Mouse (Mus musculus) cerebellum, adult 2 months (tissue): ENCODE results near the gene Gpr182. TPM values are rescaled to one million over a fixed set of nuclear protein-coding genes. Genes with fewer than 3 reads are reported as not detected.

ENCODE experiments used
- DNase-seq, 2 experiments: peaks; one replicate each; pipeline ENCODE4 v3.0.0; 2021
- H3K27ac ChIP-seq: fragments of 200-500 bp; 2 replicates; pipeline ENCODE4 v1.5.1; 2012; ENCODE audit warnings: low read length, control low read depth, inconsistent platforms; ENCODE audit not compliant: insufficient read depth
- H3K27me3 ChIP-seq: fragments of 200-500 bp; 2 replicates; pipeline ENCODE4 v1.6.1; 2012; ENCODE audit warnings: inconsistent platforms, mild to moderate bottlenecking, low read length, moderate library complexity; ENCODE audit not compliant: control insufficient read depth, insufficient read depth
- H3K4me1 ChIP-seq: fragments of 200-500 bp; 2 replicates; pipeline ENCODE4 v1.6.1; 2011; ENCODE audit warnings: low read length; ENCODE audit not compliant: control insufficient read depth, insufficient read depth
- H3K4me3 ChIP-seq: fragments of 200-500 bp; replicated peaks from 2 replicates; pipeline ENCODE3; 2011; ENCODE audit warnings: mild to moderate bottlenecking, low read depth, low read length, control low read depth; ENCODE audit not compliant: insufficient read depth
- CTCF ChIP-seq: fragments of 200-500 bp; IDR thresholded peaks from 2 replicates; pipeline ENCODE4 v1.5.1; 2011; ENCODE audit warnings: low read depth, mild to moderate bottlenecking, control low read depth, low read length, moderate library complexity, borderline replicate concordance; ENCODE audit not compliant: insufficient read depth
- POLR2A ChIP-seq: fragments of 200-500 bp; IDR thresholded peaks from 2 replicates; pipeline ENCODE4 v1.6.1; 2011; ENCODE audit warnings: low read length, control low read depth, borderline replicate concordance; ENCODE audit not compliant: insufficient read depth
- WGBS: fragments of 180-500 bp; shearing (Covaris S2); methylation state at CpG from one replicate; pipeline ENCODE4 v1.1.7; 2018; 5-methylcytosine and 5-hydroxymethylcytosine counted together
- polyA plus RNA-seq: library from polyadenylated mRNA; depleted of rRNA; stranded (reverse); fragments of >200 nt; gene quantifications from 2 replicates; pipeline ENCODE4 v1.2.3, GENCODE M21; 2012

Gpr182 gene
- polyA plus RNA-seq, 1 experiment = 1.4 TPM

- no peak for TF ChIP-seq POLR2A
- no peak for TF ChIP-seq CTCF
- H3K27ac ChIP-seq = no peak overlapping the region
- H3K4me3 ChIP-seq = no peak overlapping the region
- DNase-seq = no peak
- H3K27me3 ChIP-seq = no peaks in the 10 kb centered on the region
- no peaks in the 10 kb centered on the region for H3K4me1 ChIP-seq
- 62% methylated on average over 6 of the region's 6 CpGs for WGBS
Measured at GRCm38 (mm10) chr10:127712736-127713135, 38.8 kb downstream of the Gpr182 start.

GRCm38 (mm10) chr10:127710331-127710730, 41.2 kb downstream of the Gpr182 start:
- Histone ChIP-seq H3K4me3 (no peak overlapping the region), H3K27ac (no peak overlapping the region), H3K4me1 (no peaks in the 10 kb centered on the region), H3K27me3 (no peaks in the 10 kb centered on the region)
- 15% methylated on average over 13 of the region's 13 CpGs for WGBS
- TF ChIP-seq POLR2A (no peak), CTCF (no peak)
- DNase-seq = peak in 1 of 2 experiments; percentile 7

GRCm38 (mm10) chr10:127708850-127709370, 42.6 kb downstream of the Gpr182 start:
- WGBS = 84% methylated on average over 3 of the region's 3 CpGs

GRCm38 (mm10) chr10:127707721-127708120, 43.8 kb downstream of the Gpr182 start:
- Histone ChIP-seq H3K4me3 (no peak overlapping the region), H3K4me1 (no peaks in the 10 kb centered on the region), H3K27ac (no peak overlapping the region), H3K27me3 (no peaks in the 10 kb centered on the region)
- TF ChIP-seq CTCF (no peak), POLR2A (no peak)
- 88% methylated on average over 7 of the region's 7 CpGs for WGBS
- DNase-seq = no peak

More at GRCm38 (mm10) chr10:127708850-127709370, 42.6 kb downstream of the Gpr182 start:
- Histone ChIP-seq H3K27me3 (no peaks in the 10 kb centered on the region), H3K4me1 (no peaks in the 10 kb centered on the region), H3K4me3 (no peak overlapping the region), H3K27ac (no peak overlapping the region)
- DNase-seq = no peak
- no peak for TF ChIP-seq POLR2A
- no peak for TF ChIP-seq CTCF

GRCm38 (mm10) chr10:127705783-127706182, 45.7 kb downstream of the Gpr182 start:
- 95% methylated on average over 4 of the region's 4 CpGs for WGBS
- Histone ChIP-seq H3K27me3 (no peaks in the 10 kb centered on the region), H3K4me3 (no peak overlapping the region), H3K4me1 (no peaks in the 10 kb centered on the region), H3K27ac (no peak overlapping the region)
- DNase-seq = no peak
- no peak for TF ChIP-seq POLR2A
- TF ChIP-seq CTCF = no peak

- no peak within 1 kb of the TSS for H3K27ac ChIP-seq
- DNase-seq = no peak
- no peaks in the 10 kb centered on the region for H3K27me3 ChIP-seq
- TF ChIP-seq CTCF (0 out of 2 replicates have a peak, but pooled peaks have one; percentile 8), POLR2A (no peak)
- no peaks in the 10 kb centered on the region for H3K4me1 ChIP-seq
- 60% methylated on average over 2 of the region's 2 CpGs for WGBS
- H3K4me3 ChIP-seq = no peak within 1 kb of the TSS
Measured at GRCm38 (mm10) chr10:127704766-127705220, 46.7 kb downstream of the Gpr182 start, which contains the start of gene Myo1a. Gene Myo1a, plus strand, starts transcription at chr10:127705170.

GRCm38 (mm10) chr10:127704293-127704692, 47.2 kb downstream of the Gpr182 start:
- Histone ChIP-seq H3K4me3 (no peak overlapping the region), H3K27ac (no peak overlapping the region), H3K4me1 (no peaks in the 10 kb centered on the region), H3K27me3 (no peaks in the 10 kb centered on the region)
- WGBS = 74% methylated on average over 2 of the region's 2 CpGs
- no peak for DNase-seq
- TF ChIP-seq CTCF = no peak
- no peak for TF ChIP-seq POLR2A

GRCm38 (mm10) chr10:127703299-127703698, 48.2 kb downstream of the Gpr182 start:
- 47% methylated on average over 4 of the region's 4 CpGs for WGBS
- TF ChIP-seq POLR2A (no peak), CTCF (no peak)
- Histone ChIP-seq H3K27ac (no peak overlapping the region), H3K4me3 (no peak overlapping the region), H3K27me3 (no peaks in the 10 kb centered on the region), H3K4me1 (no peaks in the 10 kb centered on the region)
- no peak for DNase-seq
